Mouse (Mus musculus): ENCODE data around the gene Gm9945.
A peak's percentile ranks its signal among the peaks of the same experiment; 100 is the strongest.

Gene Gm9945

GRCm38 (mm10) chr11:53524905-53525304 is 44.9 kb downstream of the Gm9945 start:
- DNase-seq, result no peak

- DNase-seq, result peak; percentile 50
These were observed 45.5 kb downstream of the Gm9945 start for GRCm38 (mm10) chr11:53525461-53525860.

GRCm38 (mm10) chr11:53528397-53529252 is 48.7 kb downstream of the Gm9945 start:
- DNase-seq, result no peak

- no peak for DNase-seq
These were observed 49.2 kb downstream of the Gm9945 start for GRCm38 (mm10) chr11:53529253-53529557.

GRCm38 (mm10) chr11:53530001-53530400 is 50.0 kb downstream of the Gm9945 start:
- DNase-seq, result no peak

All from kidney, adult 18-20 months (tissue).